Mouse (Mus musculus) neutrophil, adult 5-6 weeks (primary cell): Measurements from ENCODE around the gene Il23a. TPM values are rescaled to one million over a fixed set of nuclear protein-coding genes. Genes with fewer than 3 reads are reported as not detected.
"Not testable (repeated sequence)": the region's sequence is repeated elsewhere in the genome, so short reads cannot be mapped to it uniquely, and the experiment has no call there.

Experiments
- ATAC-seq: fragments of 151-379, 151-347 bp; 2 replicates; pipeline ENCODE4 v1.8.0; 2017; ENCODE audit warnings: mild to moderate bottlenecking, moderate TSS enrichment; ENCODE audit not compliant: insufficient number of reproducible peaks, poor library complexity, low FRiP score, severe bottlenecking; ENCODE audit errors: extremely low read depth
- total RNA-seq: library from RNA; stranded (forward); fragments of 200-1000 nt; gene quantifications from 2 replicates; pipeline ENCODE4 v1.2.3, GENCODE M21; 2017

The Il23a gene
- total RNA-seq, 1 experiment from 2014 or later: not detected

DNA sequence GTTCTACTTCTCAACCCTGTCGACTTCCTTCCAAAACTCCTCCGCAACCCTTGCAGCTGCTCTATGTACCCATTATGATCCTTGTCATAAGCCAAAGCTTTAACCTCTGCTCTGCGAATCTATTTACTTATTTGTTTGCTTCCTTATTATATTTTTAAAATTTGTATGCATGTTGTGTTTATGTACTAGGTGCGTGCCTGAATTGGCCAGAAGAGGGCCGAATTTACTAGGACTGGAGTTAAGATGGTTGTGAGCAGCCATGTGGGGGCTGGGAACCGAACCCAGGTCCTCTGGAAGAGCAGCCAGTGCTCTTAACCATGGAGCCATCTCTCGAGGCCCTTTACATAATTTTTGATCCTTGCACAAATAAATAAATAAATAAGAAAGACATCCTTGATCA, 27.7 kb downstream of the Il23a start:
- ATAC-seq: no peak

GRCm38 (mm10) chr10:128270287-128270841, 28.2 kb downstream of the Il23a start, which contains the start of gene Stat2:
Stat2 (plus strand) TSS chr10:128270559.
- peak; percentile 100 for ATAC-seq

- ATAC-seq: no peak
Measured at GRCm38 (mm10) chr10:128269206-128269910, 29.2 kb downstream of the Il23a start.

GRCm38 (mm10) chr10:128268371-128268770, 30.2 kb downstream of the Il23a start, which contains the start of gene Apof:
Apof (plus strand) TSS chr10:128268671.
- ATAC-seq: no peak

- peak; percentile 68 for ATAC-seq
Measured at GRCm38 (mm10) chr10:128263393-128264310, 34.9 kb downstream of the Il23a start.

- no peak for ATAC-seq
Measured at GRCm38 (mm10) chr10:128262300-128262699, 36.3 kb downstream of the Il23a start.

GRCm38 (mm10) chr10:128260376-128260775, 38.2 kb downstream of the Il23a start:
- ATAC-seq: not testable (repeated sequence)

- no peak for ATAC-seq
Measured at GRCm38 (mm10) chr10:128259946-128260345, 38.6 kb downstream of the Il23a start.

- peak; percentile 84 for ATAC-seq
Measured at GRCm38 (mm10) chr10:128258953-128259352, 39.6 kb downstream of the Il23a start.

DNA sequence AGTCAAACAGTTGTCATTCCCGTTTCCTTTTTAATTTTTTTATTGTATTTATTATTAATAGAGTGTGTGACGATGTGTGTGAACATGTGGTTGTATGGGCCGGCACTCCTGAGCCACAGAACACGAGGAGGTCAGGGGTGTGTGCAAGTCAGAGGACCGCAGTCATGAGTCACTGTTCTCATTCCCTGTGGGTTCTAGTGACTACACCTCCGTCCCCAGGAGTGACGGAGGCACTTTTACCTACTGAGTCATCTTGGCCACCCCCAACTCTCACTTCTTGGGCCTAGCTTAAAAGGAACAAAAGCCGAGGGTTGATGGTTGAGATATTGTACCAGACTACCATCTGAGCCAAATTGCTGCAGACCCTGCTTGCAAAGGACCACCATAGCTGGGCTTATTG, 42.2 kb downstream of the Il23a start:
- ATAC-seq: no peak

DNA sequence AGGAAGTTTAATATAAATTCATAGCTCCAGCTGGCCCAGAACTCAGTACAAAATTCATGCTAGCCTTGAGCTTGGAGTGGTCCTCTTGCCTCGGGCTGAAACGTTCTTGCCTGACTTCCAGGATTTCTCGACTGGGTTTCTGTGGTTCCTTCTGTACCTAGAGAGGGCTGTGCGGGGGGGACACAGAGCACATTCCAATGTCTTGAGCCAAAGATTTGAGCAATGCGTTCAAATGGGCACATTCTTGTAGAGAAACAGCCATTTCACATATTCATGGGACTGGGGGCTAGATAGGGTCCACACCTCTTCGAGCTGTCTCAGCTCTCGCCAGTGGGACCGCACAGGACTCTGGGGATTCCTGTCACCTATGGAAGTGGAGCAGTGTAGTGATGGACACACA, 42.6 kb downstream of the Il23a start:
- no peak for ATAC-seq

- ATAC-seq: no peak
Measured at GRCm38 (mm10) chr10:128253677-128254255, 44.8 kb downstream of the Il23a start, which contains the start of gene Apon. Apon (plus strand) TSS chr10:128254096.

DNA sequence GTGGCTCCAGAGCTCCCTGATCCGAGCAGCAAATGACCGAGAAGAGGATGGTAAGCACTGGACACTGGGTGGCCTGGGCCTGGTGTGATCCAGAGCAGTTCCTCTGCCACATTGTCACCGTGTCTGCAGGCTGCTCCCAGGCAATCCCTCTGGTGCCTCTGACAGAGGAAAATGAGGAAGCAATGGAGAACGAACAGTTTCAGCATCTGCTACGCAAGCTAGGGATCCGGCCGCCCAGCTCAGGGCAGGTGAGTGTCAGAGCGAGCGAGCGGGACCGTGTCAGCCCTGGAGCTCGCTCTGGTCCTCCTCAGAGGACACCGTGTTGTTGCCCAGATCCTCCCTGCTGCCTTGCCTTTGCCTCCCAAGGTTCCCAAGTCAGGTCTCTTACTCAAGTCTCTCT, 48.0 kb downstream of the Il23a start:
- ATAC-seq: no peak

GRCm38 (mm10) chr10:128247020-128247732, 51.4 kb downstream of the Il23a start:
- no peak for ATAC-seq

Other genes starting within 250 kb of the Il23a start
- gene Ptges3, start 239.8 kb downstream of the Il23a start, total RNA-seq: 103 and 105 TPM in 2 replicates
- gene Atp5b, start 215.5 kb downstream of the Il23a start, total RNA-seq: 512 and 588 TPM in 2 replicates
- 70.1 and 75.0 TPM in 2 replicates for gene Baz2a, start 207.2 kb downstream of the Il23a start, total RNA-seq
- gene Rbms2, start 118.5 kb downstream of the Il23a start, total RNA-seq: 8.3 and 12.5 TPM in 2 replicates
- not detected in 2 replicates for gene Gls2, start 104.3 kb downstream of the Il23a start, total RNA-seq
- gene Spryd4, start 86.9 kb downstream of the Il23a start, total RNA-seq: 4.4 TPM in 2 replicates
- 0.49 TPM in 1 of 2 replicates, not detected in the other for gene Mip, start 72.9 kb downstream of the Il23a start, total RNA-seq
- 13.6 and 17.5 TPM in 2 replicates for gene Timeless, start 66.7 kb downstream of the Il23a start, total RNA-seq
- 0.23 TPM in 1 of 2 replicates, not detected in the other for gene Apon, start 44.7 kb downstream of the Il23a start, total RNA-seq
- 2.2 TPM in 1 of 2 replicates, not detected in the other for gene Apof, start 30.1 kb downstream of the Il23a start, total RNA-seq
- gene Stat2, start 28.2 kb downstream of the Il23a start, total RNA-seq: 65.7 and 74.1 TPM in 2 replicates
- gene Pan2, start 4.6 kb upstream of the Il23a start, total RNA-seq: 30.0 and 31.3 TPM in 2 replicates
- gene Cnpy2, start 23.7 kb upstream of the Il23a start, total RNA-seq: 23.6 and 30.7 TPM in 2 replicates
- 82.9 and 84.7 TPM in 2 replicates for gene Cs, start 39.0 kb upstream of the Il23a start, total RNA-seq
- 23.1 and 23.6 TPM in 2 replicates for gene Coq10a, start 70.2 kb upstream of the Il23a start, total RNA-seq
- gene Ankrd52, start 78.4 kb upstream of the Il23a start, total RNA-seq: 16.0 and 16.8 TPM in 2 replicates
- gene Slc39a5, start 102.5 kb upstream of the Il23a start, total RNA-seq: not detected in 2 replicates
- gene Nabp2, start 112.7 kb upstream of the Il23a start, total RNA-seq: 43.4 and 46.3 TPM in 2 replicates
- 53.8 and 59.5 TPM in 2 replicates for gene Rnf41, start 112.9 kb upstream of the Il23a start, total RNA-seq
- gene Smarcc2, start 160.5 kb upstream of the Il23a start, total RNA-seq: 117 and 119 TPM in 2 replicates
- 1,334 and 1,420 TPM in 2 replicates for gene Myl6, start 195.4 kb upstream of the Il23a start, total RNA-seq
- gene Myl6b, start 199.9 kb upstream of the Il23a start, total RNA-seq: 0.58 and 2.0 TPM in 2 replicates
- gene Esyt1, start 227.1 kb upstream of the Il23a start, total RNA-seq: 158 and 160 TPM in 2 replicates
- 36.2 and 37.9 TPM in 2 replicates for gene Zc3h10, start 249.0 kb upstream of the Il23a start, total RNA-seq